13 mouse cellular contexts compared by ENCODE assay signal in the genomic region with DNA sequence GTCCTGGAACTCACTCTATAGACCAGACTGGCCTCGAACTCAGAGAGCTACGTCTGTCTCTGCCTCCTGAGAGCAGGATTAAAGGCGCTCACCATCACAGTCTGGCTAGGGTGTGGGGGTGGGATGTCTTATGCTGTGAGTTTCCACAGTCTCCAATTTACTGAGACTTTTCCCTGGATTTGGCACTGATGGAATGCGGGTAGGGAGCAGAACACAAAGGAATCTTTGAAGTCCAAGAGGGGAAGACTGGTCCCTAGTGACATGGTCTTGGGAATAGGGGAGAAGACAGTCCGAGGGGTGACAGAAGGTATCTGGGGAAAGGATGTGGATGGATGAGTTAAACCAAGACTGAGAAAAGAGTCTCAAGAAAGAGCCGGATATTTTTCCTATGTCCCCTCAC. TPM values are rescaled to one million over a fixed set of nuclear protein-coding genes. Genes with fewer than 3 reads are reported as not detected.
DNase-seq lines count a peak whose midpoint lies in the region; ATAC-seq and TF ChIP-seq lines count a peak whose summit lies in the region.
"Had no signal": no experiment of that assay in that cellular context is flagged by ENCODE, and none has a peak within 500 bp of the region (broad histone marks: within the 10 kb centered on the region; RNA-seq: fewer than 3 reads in every experiment).

No protein-coding gene starts in this region.

- peaks cover 4% of the 10 kb centered on the region; the same call in 1 of the 2 replicates for H3K4me1 ChIP-seq in cerebellum, adult 2 months (ENCODE audit: control insufficient read depth, insufficient read depth, low read length)
- peaks cover 41% of the 10 kb centered on the region for H3K4me1 ChIP-seq in lung, embryonic 15.5 days
- H3K4me1 ChIP-seq in lung, adult 2 months (ENCODE audit: control insufficient read depth, insufficient read depth, low read length), result peaks cover 10% of the 10 kb centered on the region
- H3K4me1 ChIP-seq in hindbrain, embryonic 13.5 days (replicated peaks), result peaks cover 58% of the 10 kb centered on the region
- peaks cover 48% of the 10 kb centered on the region for H3K4me1 ChIP-seq in neural tube, embryonic 12.5 days

- no peak for TF ChIP-seq CTCF in cerebellum, adult 2 months (IDR thresholded peaks at IDR 0.05; ENCODE audit: borderline replicate concordance, insufficient read depth, low read depth, low read length)
- TF ChIP-seq CTCF in lung, adult 2 months (IDR thresholded peaks at IDR 0.05; ENCODE audit: insufficient read depth, low read length), result no peak

- 25% methylated on average over 6 of the region's 6 CpGs for WGBS in cerebellum, adult 2 months
- WGBS in lung, embryonic 15.5 days, result 36% methylated on average over 6 of the region's 6 CpGs
- 40% methylated on average over 6 of the region's 6 CpGs for WGBS in lung, adult 2 months
- WGBS in hindbrain, embryonic 13.5 days, result 40% methylated on average over 6 of the region's 6 CpGs
- 47% methylated on average over 6 of the region's 6 CpGs for WGBS in neural tube, embryonic 12.5 days

- TF ChIP-seq POLR2A in cerebellum, adult 2 months (IDR thresholded peaks at IDR 0.05; ENCODE audit: borderline replicate concordance, insufficient read depth, low read length), result no peak
- TF ChIP-seq POLR2A in lung, adult 2 months (IDR thresholded peaks at IDR 0.05; ENCODE audit: borderline replicate concordance, extremely low read depth, low read depth, low read length), result no peak

- H3K27ac ChIP-seq in cerebellum, adult 2 months (ENCODE audit: insufficient read depth, low read length), result no peak overlapping the region
- H3K27ac ChIP-seq in lung, embryonic 15.5 days, result no peak overlapping the region
- H3K27ac ChIP-seq in hindbrain, embryonic 13.5 days, result no peak overlapping the region
- H3K27ac ChIP-seq in neural tube, embryonic 12.5 days, result no peak overlapping the region

- H3K27me3 ChIP-seq in cerebellum, adult 2 months (ENCODE audit: control insufficient read depth, insufficient read depth, low read length), result no peaks in the 10 kb centered on the region
- peaks cover 72% of the 10 kb centered on the region for H3K27me3 ChIP-seq in lung, embryonic 15.5 days
- peaks cover 40% of the 10 kb centered on the region for H3K27me3 ChIP-seq in hindbrain, embryonic 13.5 days
- H3K27me3 ChIP-seq in neural tube, embryonic 12.5 days (replicated peaks), result peaks cover 38% of the 10 kb centered on the region

- no peaks in the 10 kb centered on the region for H3K36me3 ChIP-seq in lung, embryonic 15.5 days
- no peaks in the 10 kb centered on the region for H3K36me3 ChIP-seq in hindbrain, embryonic 13.5 days
- no peaks in the 10 kb centered on the region for H3K36me3 ChIP-seq in neural tube, embryonic 12.5 days

- H3K9me3 ChIP-seq in lung, embryonic 15.5 days, result no peaks in the 10 kb centered on the region
- H3K9me3 ChIP-seq in hindbrain, embryonic 13.5 days, result no peaks in the 10 kb centered on the region
- no peaks in the 10 kb centered on the region for H3K9me3 ChIP-seq in neural tube, embryonic 12.5 days

- ATAC-seq in lung, embryonic 15.5 days (ENCODE audit: borderline replicate concordance, extremely low read depth, low FRiP score, low TSS enrichment), result no peak
- ATAC-seq in hindbrain, embryonic 13.5 days (ENCODE audit: low FRiP score), result no peak
- ATAC-seq in neural tube, embryonic 12.5 days (ENCODE audit: low FRiP score, low read depth), result no peak

- H3K4me2 ChIP-seq in lung, embryonic 15.5 days, result peak overlapping the region; percentile 99
- H3K4me2 ChIP-seq in hindbrain, embryonic 13.5 days, result peak overlapping the region; percentile 85
- peak overlapping the region; percentile 99 for H3K4me2 ChIP-seq in neural tube, embryonic 12.5 days (replicated peaks)

- H3K4me3 ChIP-seq in cerebellum, adult 2 months (replicated peaks; ENCODE audit: insufficient read depth, low read depth, low read length), result peak overlapping the region; percentile 78
- H3K4me3 ChIP-seq in lung, embryonic 15.5 days, result peak overlapping the region; percentile 56; the same call in 1 of the 2 replicates
- no peak overlapping the region for H3K4me3 ChIP-seq in lung, adult 2 months (replicated peaks; ENCODE audit: extremely low read depth, low read depth, low read length)
- peak overlapping the region; percentile 66 for H3K4me3 ChIP-seq in hindbrain, embryonic 13.5 days
- H3K4me3 ChIP-seq in neural tube, embryonic 12.5 days, result peak overlapping the region; percentile 19; the same call in 1 of the 2 replicates

- DNase-seq in cerebellum, adult 2 months, result peak; percentile 17 to 32
- no peak for DNase-seq in cerebellum, postnatal 4 days (ENCODE audit: low spot score in 2 of 2)
- no peak for DNase-seq in lung, adult 2 months
- no peak for DNase-seq in right cerebral cortex, postnatal 25 days
- no peak for DNase-seq in thymus, adult 18-20 months
- DNase-seq: adrenal gland, postnatal 25 days; embryo, embryonic 11 days; gastrocnemius, postnatal 14 days; heart, postnatal 14 days; kidney, postnatal 10 days had no signal

- no peak overlapping the region for H3K9ac ChIP-seq in lung, embryonic 15.5 days
- H3K9ac ChIP-seq in hindbrain, embryonic 13.5 days, result peak overlapping the region; percentile 68
- no peak overlapping the region for H3K9ac ChIP-seq in neural tube, embryonic 12.5 days

RNA-seq across cellular contexts. Expression of gene Kcnc3, which starts 2.8 kb away (rescaled TPM):
- 368 and 423 TPM in 2 replicates for polyA plus RNA-seq in cerebellum, adult 2 months (2012; rRNA removed)
- 1.5 and 2.1 TPM in 2 replicates for polyA plus RNA-seq in lung, embryonic 15.5 days (2015; fragmentation: Nextera tagmentation; extraction: Ambion mirVana)
- 36.0 and 42.5 TPM in 2 replicates for polyA plus RNA-seq in lung, adult 2 months (2012; rRNA removed)
- 4.4 and 5.0 TPM in 2 replicates for polyA plus RNA-seq in hindbrain, embryonic 13.5 days (2015; fragmentation: Nextera tagmentation; extraction: Ambion mirVana)
- 2.6 and 3.7 TPM in 2 replicates for polyA plus RNA-seq in neural tube, embryonic 12.5 days (2016; fragmentation: Nextera tagmentation; extraction: Ambion mirVana)

RNA-seq across cellular contexts. Expression of gene Napsa, which starts 15.5 kb away (rescaled TPM):
- polyA plus RNA-seq in cerebellum, adult 2 months (2012; rRNA removed), result 0.26 and 0.43 TPM in 2 replicates
- 30.9 and 42.2 TPM in 2 replicates for polyA plus RNA-seq in lung, embryonic 15.5 days (2015; fragmentation: Nextera tagmentation; extraction: Ambion mirVana)
- polyA plus RNA-seq in lung, adult 2 months (2012; rRNA removed), result 576 and 610 TPM in 2 replicates
- polyA plus RNA-seq in hindbrain, embryonic 13.5 days (2015; fragmentation: Nextera tagmentation; extraction: Ambion mirVana), result 1.1 and 1.7 TPM in 2 replicates
- polyA plus RNA-seq in neural tube, embryonic 12.5 days (2016; fragmentation: Nextera tagmentation; extraction: Ambion mirVana), result 0.74 and 1.5 TPM in 2 replicates

RNA-seq across cellular contexts. Expression of gene Nr1h2, which starts 33.9 kb away (rescaled TPM):
- polyA plus RNA-seq in cerebellum, adult 2 months (2012; rRNA removed), result 106 and 109 TPM in 2 replicates
- polyA plus RNA-seq in lung, embryonic 15.5 days (2015; fragmentation: Nextera tagmentation; extraction: Ambion mirVana), result 68.4 and 75.3 TPM in 2 replicates
- 194 and 216 TPM in 2 replicates for polyA plus RNA-seq in lung, adult 2 months (2012; rRNA removed)
- polyA plus RNA-seq in hindbrain, embryonic 13.5 days (2015; fragmentation: Nextera tagmentation; extraction: Ambion mirVana), result 69.8 and 70.9 TPM in 2 replicates
- 69.5 and 71.2 TPM in 2 replicates for polyA plus RNA-seq in neural tube, embryonic 12.5 days (2016; fragmentation: Nextera tagmentation; extraction: Ambion mirVana)

RNA-seq across cellular contexts. Expression of gene Pold1, which starts 39.0 kb away (rescaled TPM):
- 21.6 and 25.1 TPM in 2 replicates for polyA plus RNA-seq in cerebellum, adult 2 months (2012; rRNA removed)
- polyA plus RNA-seq in lung, embryonic 15.5 days (2015; fragmentation: Nextera tagmentation; extraction: Ambion mirVana), result 108 and 112 TPM in 2 replicates
- 34.3 and 38.3 TPM in 2 replicates for polyA plus RNA-seq in lung, adult 2 months (2012; rRNA removed)
- 24.4 and 28.8 TPM in 2 replicates for polyA plus RNA-seq in hindbrain, embryonic 13.5 days (2015; fragmentation: Nextera tagmentation; extraction: Ambion mirVana)
- 65.2 and 66.4 TPM in 2 replicates for polyA plus RNA-seq in neural tube, embryonic 12.5 days (2016; fragmentation: Nextera tagmentation; extraction: Ambion mirVana)

RNA-seq across cellular contexts. Expression of gene Spib, which starts 55.8 kb away (rescaled TPM):
- 0.16 and 0.19 TPM in 2 replicates for polyA plus RNA-seq in cerebellum, adult 2 months (2012; rRNA removed)
- polyA plus RNA-seq in lung, embryonic 15.5 days (2015; fragmentation: Nextera tagmentation; extraction: Ambion mirVana), result 0.77 and 2.0 TPM in 2 replicates
- polyA plus RNA-seq in lung, adult 2 months (2012; rRNA removed), result 11.2 and 11.7 TPM in 2 replicates
- polyA plus RNA-seq in hindbrain, embryonic 13.5 days (2015; fragmentation: Nextera tagmentation; extraction: Ambion mirVana), result not detected in 2 replicates
- 0.11 TPM in 1 of 2 replicates, not detected in the other for polyA plus RNA-seq in neural tube, embryonic 12.5 days (2016; fragmentation: Nextera tagmentation; extraction: Ambion mirVana)

Comparison
In these comparisons a context has a peak if more than half of its experiments do, and no peak if none do; other contexts are left out.
1. DNase-seq: peak in cerebellum, adult 2 months (2 of 2); none in cerebellum, postnatal 4 days (0 of 2), lung, adult 2 months (single experiment), right cerebral cortex, postnatal 25 days (single experiment) and thymus, adult 18-20 months (0 of 2).
2. RNA of gene Napsa, which starts 15.5 kb away (polyA plus RNA-seq): 576 to 610 TPM in lung, adult 2 months and 30.9 to 42.2 TPM in lung, embryonic 15.5 days; 1.1 to 1.7 TPM in hindbrain, embryonic 13.5 days, 0.74 to 1.5 TPM in neural tube, embryonic 12.5 days and 0.26 to 0.43 TPM in cerebellum, adult 2 months; every median in the first group is over 10 times any median in the second.
3. Peak in every context shown above with its lines, with median percentiles within 50 percentile points of each other: H3K4me2 ChIP-seq.